In genomic region chr12:86932575-86932952, GRCm38 (mm10) we compare ENCODE assay signal across 9 mouse cellular contexts. TPM values are rescaled to one million over a fixed set of nuclear protein-coding genes. Genes with fewer than 3 reads are reported as not detected.
DNase-seq lines count a peak whose midpoint lies in the region; TF ChIP-seq lines count a peak whose summit lies in the region.
"Had no signal": no experiment of that assay in that cellular context is flagged by ENCODE, and none has a peak within 500 bp of the region (broad histone marks: within the 10 kb centered on the region; RNA-seq: fewer than 3 reads in every experiment).

No protein-coding gene starts in this region.

- no peak overlapping the region for H3ac ChIP-seq in myocyte (ENCODE audit: control insufficient read depth, insufficient read length)

- no peak for DNase-seq in left cerebral cortex, adult 2 months (ENCODE audit: extremely low spot score in 1 of 2, low spot score in 2 of 2)
- DNase-seq in left cerebral cortex, adult 8-10 months (ENCODE audit: low spot score in 2 of 2) = no peak
- peak; percentile 66 for DNase-seq in gastrocnemius, adult 18-20 months (ENCODE audit: low spot score)
- DNase-seq in heart, postnatal 25 days (ENCODE audit: low spot score) = peak; percentile 87
- no peak for DNase-seq in right cerebral cortex, postnatal 25 days
- DNase-seq in layer of hippocampus, adult 11-12 months (ENCODE audit: low spot score) = no peak

- H3K4me2 ChIP-seq in myocyte (ENCODE audit: low read depth) = peak overlapping the region; percentile 53

- H3K79me2 ChIP-seq in myocyte (ENCODE audit: control insufficient read depth, insufficient read depth) = no peaks in the 10 kb centered on the region

- no peak for TF ChIP-seq CTCF in left cerebral cortex, adult 2 months (IDR thresholded peaks at IDR 0.05)

- H3K36me3 ChIP-seq in myocyte (ENCODE audit: control insufficient read depth, insufficient read depth) = no peaks in the 10 kb centered on the region

- H3K27me3 ChIP-seq in myocyte (ENCODE audit: control insufficient read depth, insufficient read depth, insufficient read length) = no peaks in the 10 kb centered on the region
- H3K27me3 ChIP-seq: Patski had no signal

- intact Hi-C loops in left cerebral cortex, adult 2 months (cut with DNase I) = no loop called here
- intact Hi-C loops in heart, postnatal 25 days (cut with DNase I) = loop anchor here (5.0 kb wide), 1 partner anchor 45 kb away; no protein-coding TSS in a partner anchor

- TF ChIP-seq POLR2A in myocyte (IDR thresholded peaks at IDR 0.05; ENCODE audit: insufficient read length, low read depth) = no peak

- peak overlapping the region; percentile 70 for H3K27ac ChIP-seq in left cerebral cortex, adult 2 months

- H3K4me3 ChIP-seq in left cerebral cortex, adult 2 months = no peak overlapping the region
- H3K4me3 ChIP-seq in myocyte = no peak overlapping the region

TF ChIP-seq in myocyte, 11 proteins besides CTCF, POLR2A, EP300 and RAD21:
- TF ChIP-seq USF1 (IDR thresholded peaks at IDR 0.05; ENCODE audit: low read depth) (no peak), E2F4 (IDR thresholded peaks at IDR 0.05; ENCODE audit: insufficient read depth) (no peak), SRF (IDR thresholded peaks at IDR 0.05; ENCODE audit: control insufficient read depth, insufficient read length, low read depth) (no peak), MYOD1 (IDR thresholded peaks at IDR 0.05; ENCODE audit: control insufficient read depth in 1 of 3, insufficient read length in 2 of 3, low read depth in 2 of 3) (no peak), MAX (IDR thresholded peaks at IDR 0.05; ENCODE audit: low read depth) (no peak), POLR2AphosphoS2 (IDR thresholded peaks at IDR 0.05; ENCODE audit: insufficient read length, low read depth) (no peak), MYOG (IDR thresholded peaks at IDR 0.05; ENCODE audit: control insufficient read depth in 1 of 3, insufficient read depth in 1 of 3, insufficient read length in 2 of 3, low read depth in 2 of 3) (no peak), TCF3 (IDR thresholded peaks at IDR 0.05; ENCODE audit: insufficient read length, low read depth) (no peak), REST (IDR thresholded peaks at IDR 0.05; ENCODE audit: insufficient read depth, insufficient read length) (no peak), CEBPB (IDR thresholded peaks at IDR 0.05; ENCODE audit: insufficient read depth, poor library complexity, severe bottlenecking) (no peak), TCF12 (IDR thresholded peaks at IDR 0.05; ENCODE audit: insufficient read depth, poor library complexity, severe bottlenecking) (no peak)
TF ChIP-seq in myocyte: peak in this region for 0.

RNA-seq across cellular contexts. Expression of gene Cipc, which starts 14.3 kb away (rescaled TPM):
- total RNA-seq in left cerebral cortex, adult 2 months (2021) = 10 to 100 TPM; 79.8 to 91.6 TPM
- 100 to 1,000 TPM in 1 of 4 experiments, 10 to 100 TPM in 3; 95.7 to 109 (median 99.4) TPM for total RNA-seq in left cerebral cortex, adult 8-10 months (2022)
- 10 to 100 TPM; 30.9 to 34.6 TPM for total RNA-seq in gastrocnemius, adult 18-20 months (2021)
- total RNA-seq in heart, postnatal 25 days (2021) = 10 to 100 TPM; 41.1 to 48.6 TPM
- polyA plus RNA-seq in myocyte (2012; fragmentation: generic; extraction: Trizol) = 14.7 TPM

RNA-seq across cellular contexts. Expression of gene Irf2bpl, which starts 48.0 kb away (rescaled TPM):
- total RNA-seq in left cerebral cortex, adult 2 months (2021) = 10 to 100 TPM; 74.3 to 80.8 TPM
- total RNA-seq in left cerebral cortex, adult 8-10 months (2022) = 10 to 100 TPM; 60.7 to 74.9 (median 68.5) TPM
- 10 to 100 TPM; 20.3 to 24.8 TPM for total RNA-seq in gastrocnemius, adult 18-20 months (2021)
- total RNA-seq in heart, postnatal 25 days (2021) = 10 to 100 TPM; 33.3 to 36.9 TPM
- polyA plus RNA-seq in myocyte (2012; fragmentation: generic; extraction: Trizol) = 59.1 TPM

RNA-seq across cellular contexts. Expression of gene Zdhhc22, which starts 57.7 kb away (rescaled TPM):
- 10 to 100 TPM; 59.1 to 61.3 TPM for total RNA-seq in left cerebral cortex, adult 2 months (2021)
- total RNA-seq in left cerebral cortex, adult 8-10 months (2022) = 10 to 100 TPM; 46.9 to 56.7 (median 53.3) TPM
- not detected for total RNA-seq in gastrocnemius, adult 18-20 months (2021)
- not detected for total RNA-seq in heart, postnatal 25 days (2021)
- polyA plus RNA-seq in myocyte (2012; fragmentation: generic; extraction: Trizol) = 0.01 TPM
- total RNA-seq: granulocyte monocyte progenitor cell, adult 5-6 weeks had no signal
- polyA plus RNA-seq: Patski had no signal

Comparison
In these comparisons a context has a peak if more than half of its experiments do, and no peak if none do; other contexts are left out.
1. DNase-seq: peak in gastrocnemius, adult 18-20 months (single experiment) and heart, postnatal 25 days (single experiment); none in left cerebral cortex, adult 2 months (0 of 2), left cerebral cortex, adult 8-10 months (0 of 2), right cerebral cortex, postnatal 25 days (single experiment) and layer of hippocampus, adult 11-12 months (single experiment).
2. RNA of gene Zdhhc22, which starts 57.7 kb away (total RNA-seq): 59.1 to 61.3 TPM in left cerebral cortex, adult 2 months and 46.9 to 56.7 TPM in left cerebral cortex, adult 8-10 months; not detected in gastrocnemius, adult 18-20 months and not detected in heart, postnatal 25 days; every median in the first group is over 10 times any median in the second.